Mouse (Mus musculus): ENCODE data around the gene Crocc.

The Crocc gene

DNA sequence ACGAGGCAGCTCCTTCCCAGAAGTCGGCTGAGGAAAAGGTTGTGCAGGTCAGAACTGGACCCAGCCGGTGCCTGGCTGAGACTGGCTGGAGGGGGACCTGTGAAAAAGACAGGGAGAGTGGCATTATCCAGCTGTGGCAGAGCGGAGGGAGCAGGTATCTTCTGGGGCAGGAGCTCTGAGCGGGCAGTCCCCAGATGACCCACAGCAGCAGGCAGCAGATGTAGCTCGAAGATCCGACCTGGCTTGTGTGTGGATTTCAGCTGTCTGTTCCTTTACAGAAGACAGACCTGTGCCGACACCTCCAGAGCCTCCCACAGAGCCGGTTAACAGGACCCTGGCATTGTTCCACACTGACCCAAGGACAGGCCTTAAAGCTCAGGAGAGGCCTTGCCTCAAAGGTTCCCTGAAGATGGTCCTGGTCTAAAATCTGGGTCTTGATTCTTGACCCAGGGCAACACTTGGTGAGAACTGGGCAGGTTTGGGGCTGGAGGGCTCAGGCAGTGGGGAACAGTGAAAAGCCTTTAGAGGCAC, 7.2 kb upstream of the Crocc start:
- no peak for DNase-seq (ENCODE audit: low spot score)

DNA sequence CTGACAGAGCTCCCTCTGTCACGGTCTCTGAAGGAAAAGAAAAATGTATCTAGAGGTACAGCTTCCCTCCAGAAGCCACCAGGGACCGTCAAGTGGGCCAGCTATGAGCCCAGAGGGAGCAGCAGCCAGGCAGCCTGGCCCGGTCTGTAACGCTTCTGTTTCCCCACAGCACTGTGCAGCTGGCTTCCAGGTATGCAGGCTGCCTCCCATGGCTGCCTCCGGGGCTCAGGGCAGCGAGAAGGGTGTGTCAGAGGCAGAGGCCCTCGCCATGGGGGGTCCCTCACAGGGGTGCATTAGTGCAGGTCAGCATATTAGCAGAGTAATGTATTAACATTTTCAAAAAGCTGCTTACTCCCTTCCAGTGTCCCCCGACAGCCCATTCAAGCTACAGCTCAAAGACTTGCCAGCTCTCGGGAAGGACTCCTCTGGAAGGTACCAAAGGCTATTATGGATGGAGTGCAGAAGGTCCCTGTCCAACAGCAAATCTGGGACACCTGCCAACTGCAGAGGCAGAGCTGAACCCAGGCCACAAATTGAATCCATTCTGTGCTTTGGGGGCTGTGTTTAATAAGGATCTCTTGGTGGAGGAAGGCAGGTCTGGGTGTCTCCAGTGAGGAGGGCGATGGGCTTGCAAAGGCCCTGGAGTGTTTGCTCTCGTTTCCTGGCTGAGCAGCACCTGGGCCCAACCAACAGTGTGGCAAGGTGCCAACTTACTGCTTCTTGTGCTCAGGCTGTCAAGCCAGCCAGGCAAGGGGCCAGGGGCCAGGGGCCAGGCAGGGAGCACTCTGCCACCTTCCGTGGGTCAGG, 6.6 kb upstream of the Crocc start:
- DNase-seq (ENCODE audit: low spot score): no peak

GRCm38 (mm10) chr4:141065123-141065522, 4.8 kb upstream of the Crocc start:
- DNase-seq (ENCODE audit: low spot score): peak; percentile 95

DNA sequence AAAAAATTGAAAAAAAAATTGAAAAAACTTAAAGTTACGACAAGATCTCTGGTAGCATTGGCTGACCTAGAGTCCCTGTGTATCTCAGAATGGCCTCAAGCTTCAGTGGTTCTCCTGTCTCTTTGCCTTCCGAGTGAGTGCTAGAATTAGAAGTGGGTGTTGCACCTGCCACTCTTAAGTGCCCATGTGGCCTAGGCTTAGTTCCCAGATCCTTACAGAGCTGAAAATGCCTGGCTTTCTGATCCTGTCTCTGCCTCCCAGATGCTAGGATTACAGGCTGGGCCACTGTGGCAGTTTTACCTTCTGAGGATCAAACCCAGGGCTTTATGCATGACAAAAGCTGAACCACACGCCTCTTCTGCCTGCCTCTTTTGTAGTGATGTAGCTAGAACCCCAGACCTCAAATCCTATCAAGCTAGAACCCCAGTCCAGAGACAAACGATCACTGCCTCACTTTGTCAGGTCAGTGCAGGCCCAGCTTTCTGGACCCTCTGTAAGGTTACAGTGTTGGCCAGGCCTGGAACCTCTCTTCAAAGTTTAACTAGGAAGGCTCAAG, 3.8 kb upstream of the Crocc start:
- DNase-seq (ENCODE audit: low spot score): no peak

DNA sequence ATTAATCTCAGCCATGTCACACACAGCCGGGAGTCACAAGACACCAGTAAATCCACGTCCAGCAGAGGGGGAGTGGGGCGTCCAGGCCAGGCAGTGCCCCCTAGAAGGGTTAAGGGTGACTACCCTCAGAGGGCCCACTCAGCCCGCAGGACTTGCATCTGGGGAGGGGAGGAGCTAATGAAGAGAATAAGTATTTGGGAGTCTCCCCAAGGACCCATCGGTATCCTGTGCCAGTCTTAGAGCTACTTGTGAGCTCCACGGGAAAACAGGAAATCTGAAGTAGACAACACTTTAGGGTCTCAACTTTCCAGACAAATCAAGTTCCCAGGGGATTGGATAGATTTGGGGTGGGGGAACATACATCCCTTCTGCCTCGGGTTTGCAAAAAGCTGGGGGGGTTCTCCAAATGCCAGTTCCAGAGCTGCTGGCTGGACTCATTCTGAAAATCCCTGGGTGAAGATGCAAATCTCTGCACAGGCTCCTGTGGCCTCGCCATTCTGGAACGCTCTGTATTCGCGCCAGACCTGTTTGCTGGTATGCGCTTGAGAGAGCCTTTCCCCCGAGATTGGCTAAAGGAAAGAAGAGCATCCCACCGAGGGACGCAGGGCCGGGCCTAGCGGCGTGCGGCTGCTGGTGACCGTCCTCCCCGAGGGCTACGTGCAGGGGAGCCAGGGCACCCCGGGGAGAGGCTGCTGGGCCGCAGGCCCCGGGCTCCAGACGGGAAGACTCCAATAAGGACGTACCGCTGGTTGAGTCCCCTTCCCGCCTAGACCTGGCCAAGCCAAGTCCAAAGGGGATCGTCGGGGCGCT, 529 bp downstream of the Crocc start:
- DNase-seq (ENCODE audit: low spot score): peak; percentile 16

- DNase-seq (ENCODE audit: low spot score): no peak
Measured at GRCm38 (mm10) chr4:141058835-141059234, 1.5 kb downstream of the Crocc start.

DNA sequence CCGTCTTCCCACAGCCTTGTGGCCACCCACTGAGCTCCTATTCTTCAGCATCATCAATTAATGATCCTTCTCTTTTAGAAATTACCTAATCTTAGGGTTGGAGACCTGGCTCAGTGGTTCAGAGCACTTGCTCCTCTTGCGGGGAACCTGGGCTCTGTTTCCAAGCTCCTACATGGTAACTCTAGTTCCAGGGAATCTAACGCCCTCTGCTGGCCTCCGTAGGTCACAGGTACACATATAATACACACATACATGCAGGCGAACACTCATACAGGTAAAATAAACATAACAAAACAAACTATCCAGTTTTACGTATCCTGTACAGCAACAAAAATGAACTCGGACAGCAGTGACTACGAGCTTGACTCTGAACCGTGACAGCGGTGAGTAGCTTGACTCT, 3.4 kb downstream of the Crocc start:
- no peak for DNase-seq (ENCODE audit: low spot score)

DNA sequence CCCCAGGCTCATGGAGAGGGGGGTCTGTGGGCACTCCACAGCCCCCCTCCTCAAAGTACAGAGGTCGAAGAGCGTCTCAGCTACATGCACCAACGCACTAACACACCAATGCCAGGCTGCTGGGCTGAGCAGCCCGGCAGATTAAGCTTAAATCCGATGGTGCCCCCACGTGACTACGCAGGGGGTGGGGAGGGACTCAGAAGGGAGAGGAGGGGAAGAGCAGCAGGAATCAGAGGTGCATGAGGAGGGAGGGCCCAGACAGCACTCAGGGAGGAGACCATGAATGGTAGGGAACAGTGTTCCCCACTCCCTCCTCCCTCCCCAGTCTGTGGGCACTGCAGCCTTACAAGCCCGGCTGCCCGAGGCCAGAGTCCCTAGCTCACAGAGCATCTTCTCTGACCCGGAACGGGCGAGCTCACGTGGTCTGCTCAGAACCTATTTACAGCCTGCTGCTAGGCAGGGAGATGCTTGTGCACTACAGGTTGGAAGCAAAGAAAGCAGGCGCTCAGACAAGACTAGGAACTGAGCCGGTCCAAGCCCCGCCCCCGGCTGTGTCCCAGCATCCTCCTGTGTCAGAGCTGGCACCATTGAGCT, 6.7 kb downstream of the Crocc start:
- peak; percentile 70 for DNase-seq (ENCODE audit: low spot score)

DNA sequence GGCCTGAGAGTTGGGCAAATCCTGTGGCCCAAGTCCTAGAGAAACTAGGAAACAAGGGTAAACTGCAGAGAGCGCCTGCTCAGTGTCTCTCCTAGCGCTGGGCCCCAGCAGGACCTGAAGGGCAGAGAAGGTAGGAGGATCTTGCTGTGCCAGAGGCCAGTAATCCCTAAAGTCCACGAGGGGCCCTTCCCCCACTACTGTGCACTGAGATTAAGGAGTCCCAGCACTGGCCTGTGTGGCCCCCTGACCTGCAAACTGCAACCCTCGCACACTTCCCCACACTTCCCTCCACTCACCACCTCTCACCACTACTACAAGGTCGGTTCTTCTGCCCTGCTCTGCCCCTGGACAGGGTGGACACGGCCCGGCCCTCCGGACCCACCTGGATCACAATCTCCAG, 7.2 kb downstream of the Crocc start:
- no peak for DNase-seq (ENCODE audit: low spot score)

DNA sequence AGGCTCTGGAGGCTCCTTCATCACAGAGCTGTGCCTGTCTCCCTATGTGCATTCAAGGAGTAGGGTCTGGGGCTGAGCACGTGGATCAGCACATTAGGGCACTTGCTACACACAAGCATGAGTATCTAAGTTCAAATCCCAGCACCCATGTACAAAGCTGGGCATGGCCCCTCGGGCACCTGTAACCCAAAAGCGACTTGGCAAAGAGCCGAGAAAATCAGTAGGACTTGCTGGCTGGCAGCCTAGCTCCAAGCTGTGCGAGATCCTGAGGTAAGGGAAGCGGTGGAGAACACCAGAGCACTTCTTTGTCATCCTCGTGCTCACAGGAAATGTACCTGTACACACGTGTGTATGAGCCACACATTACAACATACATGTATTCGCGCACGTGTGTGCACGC, 7.9 kb downstream of the Crocc start:
- DNase-seq (ENCODE audit: low spot score): no peak

GRCm38 (mm10) chr4:141049476-141049835, 10.9 kb downstream of the Crocc start:
- peak; percentile 76 for DNase-seq (ENCODE audit: low spot score)

DNA sequence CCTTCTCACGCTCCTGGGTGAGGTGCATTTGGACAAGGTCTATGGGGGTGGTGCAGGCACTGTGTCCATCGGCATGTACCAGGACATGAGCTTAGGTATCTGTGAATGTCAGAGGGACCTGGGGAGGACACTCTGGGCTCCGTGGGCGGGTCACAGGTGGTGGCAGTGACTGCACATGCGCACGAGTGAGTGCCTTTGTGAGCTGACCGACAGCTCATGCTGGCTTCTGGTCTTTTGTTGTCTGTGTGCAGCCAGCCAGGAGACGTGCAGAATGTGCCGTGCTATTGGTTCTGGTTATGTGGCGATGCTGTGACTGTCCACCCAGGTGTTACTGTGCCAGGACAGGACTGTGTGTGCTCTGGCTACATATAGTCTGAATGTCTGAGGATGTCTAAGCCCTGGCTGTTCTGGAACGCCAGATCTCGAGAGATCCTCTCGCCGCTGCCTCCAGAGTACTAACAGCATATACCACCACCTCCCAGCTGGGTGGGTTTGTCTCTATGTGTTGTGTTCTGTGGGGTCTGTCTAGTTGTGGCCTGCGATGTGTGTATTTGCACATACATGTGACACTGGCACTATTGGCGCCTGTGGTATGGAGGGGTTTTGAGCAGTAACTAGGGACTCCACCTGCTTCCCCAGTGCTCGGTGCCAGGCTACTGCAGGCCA, 11.4 kb downstream of the Crocc start:
- DNase-seq (ENCODE audit: low spot score): peak; percentile 63

DNA sequence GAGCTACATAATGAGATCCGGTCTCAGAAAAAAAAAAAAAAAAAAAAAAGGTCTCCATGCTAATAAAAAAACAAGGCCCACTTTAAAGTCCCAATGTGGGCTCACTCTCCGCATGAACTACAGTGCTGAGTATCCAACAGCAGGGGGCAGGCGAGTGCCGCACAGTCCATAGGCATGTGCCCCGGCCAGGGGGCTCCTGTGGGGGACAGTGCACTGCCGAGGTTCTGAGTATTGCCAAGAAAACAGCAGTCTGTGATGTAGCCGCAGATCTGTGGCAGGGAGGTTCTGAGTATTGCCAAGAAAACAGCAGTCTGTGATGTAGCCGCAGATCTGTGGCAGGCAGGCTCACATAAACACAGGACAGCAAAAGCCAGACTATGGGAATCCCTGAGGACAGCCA, 15.5 kb downstream of the Crocc start:
- DNase-seq (ENCODE audit: low spot score): peak; percentile 88

GRCm38 (mm10) chr4:141041117-141041516, 19.2 kb downstream of the Crocc start:
- no peak for DNase-seq (ENCODE audit: low spot score)

DNA sequence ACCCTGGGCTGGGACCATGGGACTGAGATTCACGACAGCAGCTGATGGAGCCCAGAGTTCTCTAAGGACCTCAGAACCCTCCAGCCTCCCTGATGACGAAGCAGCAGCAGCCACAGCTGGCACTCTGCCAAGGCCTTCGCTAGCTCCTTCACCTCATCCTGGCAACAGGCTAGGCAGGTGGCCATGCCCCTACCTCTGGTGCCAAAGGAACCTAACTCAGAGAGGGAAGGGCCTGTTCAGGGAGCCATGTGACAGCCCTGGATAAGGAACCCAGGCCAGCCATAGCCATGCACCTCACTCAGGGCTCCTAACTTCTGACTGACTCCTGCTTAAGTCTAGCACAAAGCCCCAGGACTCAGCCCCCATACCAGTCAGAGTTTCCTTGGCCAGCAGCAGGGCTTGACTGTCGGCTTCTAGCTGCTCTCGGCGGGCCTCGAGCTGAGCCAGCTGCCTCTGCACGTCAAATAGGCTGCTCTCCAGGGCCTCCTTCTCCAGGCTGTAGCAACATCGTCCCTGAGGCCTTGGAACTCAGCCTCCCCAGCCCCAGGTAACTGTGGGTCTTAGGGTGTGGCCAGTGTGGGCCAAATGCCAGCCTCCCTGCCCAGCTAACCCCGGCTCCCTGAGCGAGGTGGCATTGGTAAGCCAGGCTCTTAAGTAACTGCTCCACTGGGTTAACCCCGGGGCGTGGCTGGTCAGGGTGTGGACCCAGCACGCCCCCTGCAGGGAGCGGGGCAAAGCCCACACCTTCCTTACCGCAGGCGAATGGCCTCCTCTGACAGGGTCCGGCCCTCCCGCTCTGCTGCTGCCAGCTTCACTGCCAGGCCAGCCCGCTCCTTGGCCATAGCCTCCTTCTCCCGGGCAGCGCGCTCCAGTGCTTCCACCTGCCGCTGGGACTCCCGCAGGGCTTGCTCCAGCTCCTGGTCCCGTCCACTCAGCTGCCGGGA, 26.5 kb downstream of the Crocc start:
- no peak for DNase-seq (ENCODE audit: low spot score)

GRCm38 (mm10) chr4:141031733-141032132, 28.6 kb downstream of the Crocc start:
- DNase-seq (ENCODE audit: low spot score): peak; percentile 86

DNA sequence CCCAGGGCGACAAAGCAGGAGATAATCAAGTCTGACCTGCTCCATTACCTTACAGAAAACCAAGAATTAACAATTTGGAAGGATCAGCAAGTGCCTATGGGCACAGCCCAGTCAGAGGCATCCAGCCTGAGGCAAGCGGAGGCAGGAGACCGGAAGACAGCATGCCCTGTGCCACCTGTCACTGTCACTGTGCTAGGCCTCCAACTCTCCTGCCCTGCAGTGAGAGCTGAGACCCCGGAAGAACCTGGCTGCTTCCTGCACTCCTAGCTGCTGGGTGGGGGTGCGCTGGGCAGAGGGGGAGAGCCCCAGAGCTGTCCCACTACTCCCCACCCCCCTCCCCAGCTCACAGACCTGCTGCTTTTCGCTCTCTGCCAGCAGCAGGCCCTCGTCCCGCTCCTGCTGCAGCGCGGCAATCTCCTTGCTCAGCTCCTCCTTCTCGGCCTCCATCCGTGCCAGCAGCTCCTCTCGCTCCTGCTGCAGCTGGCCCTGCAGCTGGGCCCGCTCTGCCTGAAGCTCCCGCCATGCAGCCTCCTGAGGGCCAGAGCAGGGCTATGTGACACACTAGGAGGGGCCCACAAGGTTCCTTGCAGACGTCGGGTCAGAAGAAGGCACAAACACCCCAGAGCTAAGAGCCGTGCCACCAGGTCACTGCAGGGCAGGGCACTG, 29.7 kb downstream of the Crocc start:
- DNase-seq (ENCODE audit: low spot score): no peak

DNA sequence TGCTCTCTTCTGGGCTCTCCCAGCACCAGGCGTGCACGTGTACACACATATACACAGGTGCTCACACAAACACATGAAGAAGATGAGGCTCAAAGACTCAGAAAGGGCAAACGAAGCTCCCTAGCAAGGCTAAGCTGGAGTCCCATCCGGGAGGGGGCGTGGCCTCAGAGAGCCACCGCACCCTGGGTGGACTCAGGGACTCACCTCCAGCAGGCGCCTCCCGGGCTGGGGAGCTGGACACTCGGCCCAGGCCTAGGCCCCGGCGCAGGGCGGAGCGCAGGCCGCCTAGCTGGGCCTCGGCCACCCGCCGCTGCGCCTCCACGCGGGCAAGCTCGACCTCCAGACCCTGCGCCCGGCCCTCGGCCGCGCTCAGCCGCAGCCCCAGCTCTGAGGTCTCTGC, 35.4 kb downstream of the Crocc start:
- no peak for DNase-seq (ENCODE audit: low spot score)

GRCm38 (mm10) chr4:141024052-141024451, 36.3 kb downstream of the Crocc start:
- DNase-seq (ENCODE audit: low spot score): no peak

DNA sequence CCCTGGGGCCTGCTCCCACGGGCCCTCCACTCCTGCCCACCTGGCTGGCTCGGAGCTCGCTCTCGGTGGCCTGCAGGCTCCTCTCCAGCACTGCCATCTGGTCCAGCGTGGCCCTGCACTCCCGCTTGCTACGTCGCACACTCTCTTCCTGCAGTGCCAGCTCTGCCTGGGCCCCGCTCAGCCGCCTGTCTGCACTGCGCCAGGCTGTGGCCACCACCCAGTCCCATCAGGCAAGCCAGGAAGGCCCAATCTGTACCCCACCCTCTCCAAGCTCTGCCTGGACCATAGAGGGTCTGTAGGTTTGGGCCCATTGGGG, 38.8 kb downstream of the Crocc start:
- peak; percentile 20 for DNase-seq (ENCODE audit: low spot score)
